Mouse (Mus musculus) forebrain, embryonic 13.5 days (tissue): Measurements from ENCODE around the gene Stard3nl. TPM values are rescaled to one million over a fixed set of nuclear protein-coding genes. Genes with fewer than 3 reads are reported as not detected.
"Not testable (repeated sequence)": the region's sequence is repeated elsewhere in the genome, so short reads cannot be mapped to it uniquely, and the experiment has no call there.

Experiments
- ATAC-seq: fragments of 200-750 bp; cut with Nextera tagmentation; 2 replicates; pipeline ENCODE4 v1.8.0; 2017
- H3K27ac ChIP-seq: fragments of 300-500 bp; sonication (generic); 2 replicates; pipeline ENCODE4 v1.5.1; 2015; ENCODE audit warnings: inconsistent platforms, mild to moderate bottlenecking, moderate library complexity
- H3K27me3 ChIP-seq: fragments of 300-500 bp; sonication (generic); 2 replicates; pipeline ENCODE4 v1.6.1; 2015; ENCODE audit warnings: mild to moderate bottlenecking, inconsistent platforms
- H3K36me3 ChIP-seq: fragments of 300-500 bp; sonication (generic); 2 replicates; pipeline ENCODE4 v1.6.1; 2015; ENCODE audit warnings: mild to moderate bottlenecking, inconsistent platforms; ENCODE audit not compliant: poor library complexity, severe bottlenecking
- H3K4me1 ChIP-seq: fragments of 300-500 bp; sonication (generic); 2 replicates; pipeline ENCODE4 v1.6.1; 2015; ENCODE audit warnings: inconsistent platforms
- H3K4me2 ChIP-seq: fragments of 300-500 bp; sonication (generic); 2 replicates; pipeline ENCODE4 v1.6.1; 2015; ENCODE audit warnings: inconsistent platforms, mild to moderate bottlenecking, moderate library complexity
- H3K4me3 ChIP-seq: fragments of 300-500 bp; sonication (generic); 2 replicates; pipeline ENCODE4 v1.5.1; 2015; ENCODE audit warnings: mild to moderate bottlenecking, inconsistent platforms
- H3K9ac ChIP-seq: fragments of 300-500 bp; sonication (generic); 2 replicates; pipeline ENCODE4 v1.6.1; 2015; ENCODE audit warnings: mild to moderate bottlenecking, inconsistent platforms
- H3K9me3 ChIP-seq: fragments of 300-500 bp; sonication (generic); replicated peaks from 2 replicates; pipeline ENCODE4 v1.6.1; 2016; ENCODE audit warnings: inconsistent platforms
- WGBS: fragments of 180-500 bp; shearing (Covaris S2); methylation state at CpG from one replicate; pipeline ENCODE4 v1.1.7; 2015; 5-methylcytosine and 5-hydroxymethylcytosine counted together
- polyA plus RNA-seq: library from polyadenylated mRNA; unstranded; fragments of >200 nt; fragmentation: Nextera tagmentation; extraction: Ambion mirVana; gene quantifications from 2 replicates; pipeline ENCODE4 v1.2.1, GENCODE M21; 2015

Gene Stard3nl
- polyA plus RNA-seq, 1 experiment from 2014 or later, result 161 TPM

DNA sequence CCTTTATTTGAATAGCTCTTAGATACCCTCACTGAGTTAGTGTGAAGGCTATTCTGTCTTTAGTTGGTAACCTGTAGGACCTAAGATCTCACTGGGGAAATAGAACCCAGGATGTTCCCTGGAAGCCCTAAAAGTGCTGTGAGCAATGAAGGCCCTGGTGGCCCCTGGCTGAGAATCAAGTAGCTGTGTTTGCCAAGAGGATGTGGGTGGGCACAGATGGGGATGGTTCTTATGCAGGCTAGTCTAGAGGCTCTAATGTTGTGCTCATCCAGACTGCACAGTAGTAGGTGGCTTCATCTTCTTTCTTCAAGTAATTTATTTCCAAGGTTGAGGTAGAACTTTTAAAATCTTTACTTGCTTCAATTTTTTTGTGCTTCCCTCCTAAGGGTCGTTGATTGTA lies 59.3 kb downstream of the Stard3nl start:
- not testable (repeated sequence) for H3K4me3 ChIP-seq, H3K4me1 ChIP-seq, H3K27ac ChIP-seq, H3K9me3 ChIP-seq, ATAC-seq, H3K9ac ChIP-seq, H3K27me3 ChIP-seq, H3K36me3 ChIP-seq, H3K4me2 ChIP-seq
- 86% methylated on average over 1 of the region's 1 CpGs for WGBS

Other genes starting within 250 kb of the Stard3nl start
- gene Epdr1, start 224.1 kb upstream of the Stard3nl start, polyA plus RNA-seq, result 26.9 and 28.1 TPM in 2 replicates
- 2.9 and 3.0 TPM in 2 replicates for gene Sfrp4, start 227.3 kb upstream of the Stard3nl start, polyA plus RNA-seq